Mouse (Mus musculus) inflammation-experienced regulatory T-cells, adult 6 months (primary cell): Measurements from ENCODE around the gene Arhgap44. TPM values are rescaled to one million over a fixed set of nuclear protein-coding genes. Genes with fewer than 3 reads are reported as not detected.

Source experiments
- ATAC-seq: one replicate; pipeline ENCODE4 v1.8.0; 2017
- polyA plus RNA-seq, 3 experiments: library from polyadenylated mRNA; unstranded; fragments of 100-300 nt; shearing (Covaris generic); gene quantifications; one replicate each; pipeline ENCODE4 v1.2.1; 2017

The Arhgap44 gene
- polyA plus RNA-seq, 3 experiments from 2014 or later = 0.20 to 0.55 (median 0.26) TPM

- no peak for ATAC-seq
Observed at GRCm38 (mm10) chr11:65080274-65080673, 82.5 kb downstream of the Arhgap44 start.

DNA sequence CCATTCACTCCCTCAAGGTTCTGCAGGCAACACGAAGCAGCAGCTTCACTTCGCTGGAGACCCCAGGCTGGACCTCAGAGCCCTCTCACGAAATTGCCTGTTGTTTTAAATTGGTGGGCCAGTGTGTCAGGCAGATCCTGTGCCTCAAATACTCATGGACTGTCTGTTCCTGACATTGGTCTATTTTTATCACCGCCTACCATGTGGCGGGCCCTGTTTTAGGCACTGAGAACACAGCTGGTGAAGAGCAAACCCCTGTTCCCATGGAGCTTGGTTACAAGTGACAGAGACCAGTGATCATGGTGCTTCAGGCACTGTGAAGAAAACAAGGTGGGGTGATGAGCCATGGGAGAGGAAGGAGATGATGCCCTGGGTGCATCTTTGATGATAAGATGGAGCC lies 93.2 kb downstream of the Arhgap44 start:
- no peak for ATAC-seq

GRCm38 (mm10) chr11:65069051-65069450 lies 93.7 kb downstream of the Arhgap44 start:
- no peak for ATAC-seq

DNA sequence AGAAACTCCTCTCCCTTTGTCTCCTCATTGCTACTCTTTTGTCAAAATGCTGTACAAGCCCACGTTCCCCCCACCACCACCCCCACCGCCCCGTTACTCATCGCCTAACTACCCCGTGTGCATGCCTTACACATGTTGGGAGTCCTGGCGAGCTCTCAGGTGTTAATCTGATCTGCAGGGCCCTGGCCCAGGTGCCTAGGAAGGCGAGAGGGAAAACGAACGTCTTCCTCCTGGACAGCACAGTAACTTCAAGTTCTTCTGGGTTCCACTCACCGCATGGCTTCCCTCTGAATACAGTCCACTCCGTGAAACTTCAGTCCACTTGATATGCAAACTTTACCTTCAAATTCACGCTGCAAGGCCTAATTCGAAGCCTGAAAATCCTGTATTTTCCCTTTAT lies 97.6 kb downstream of the Arhgap44 start:
- no peak for ATAC-seq

GRCm38 (mm10) chr11:65061437-65061836 lies 101.3 kb downstream of the Arhgap44 start:
- no peak for ATAC-seq

DNA sequence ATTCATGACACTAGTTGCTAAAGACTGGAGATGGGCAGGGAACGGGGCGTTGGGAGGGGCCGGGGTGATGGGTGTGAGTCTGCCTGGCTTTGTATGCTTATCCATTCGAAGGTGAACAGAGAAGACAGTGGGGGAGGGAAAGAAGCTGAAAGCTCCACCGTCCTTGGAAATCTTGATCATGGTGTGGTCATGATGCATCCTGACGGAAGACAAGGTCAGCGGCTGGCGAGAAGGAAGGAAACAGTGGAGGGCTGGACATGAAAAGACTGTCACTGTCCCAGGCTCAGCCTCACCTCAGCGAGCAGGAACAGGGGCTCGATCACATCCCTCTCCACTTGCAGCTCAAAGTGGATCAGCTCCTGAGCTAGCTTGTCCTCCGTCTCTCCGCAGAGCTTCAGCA lies 103.2 kb downstream of the Arhgap44 start:
- ATAC-seq = no peak

DNA sequence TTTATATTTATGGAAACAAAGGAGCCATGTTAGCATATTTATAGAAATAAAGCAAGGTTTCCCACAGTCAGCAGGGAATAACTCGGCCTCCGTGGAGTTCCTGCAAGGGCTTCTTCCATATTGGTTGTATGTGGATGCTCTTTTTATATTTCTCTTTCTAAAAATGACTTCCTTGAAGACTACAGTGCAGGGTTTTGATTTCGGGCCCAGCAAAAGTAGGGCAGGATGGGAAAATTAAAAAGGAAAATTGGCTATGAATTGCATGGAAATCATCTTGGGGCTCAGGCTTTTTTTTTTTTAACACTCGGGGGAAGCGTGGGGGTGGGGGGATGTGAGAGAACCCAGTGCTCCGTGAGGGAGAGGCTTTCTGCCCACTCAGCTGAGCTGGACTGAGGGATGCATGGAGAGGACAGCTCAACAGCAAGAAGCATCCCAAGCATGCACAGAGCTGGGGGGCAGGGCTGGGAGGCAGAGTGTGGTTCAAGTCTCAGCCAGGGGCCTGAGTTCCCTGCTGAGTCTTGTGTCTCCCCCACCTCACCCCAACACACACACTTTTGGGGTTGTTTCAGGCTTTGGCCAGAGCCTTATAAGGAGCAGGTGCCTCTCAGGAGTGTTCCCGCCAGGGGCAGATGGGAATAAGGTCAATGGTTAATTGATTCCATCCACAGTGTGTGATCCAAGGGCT lies 104.4 kb downstream of the Arhgap44 start:
- no peak for ATAC-seq

DNA sequence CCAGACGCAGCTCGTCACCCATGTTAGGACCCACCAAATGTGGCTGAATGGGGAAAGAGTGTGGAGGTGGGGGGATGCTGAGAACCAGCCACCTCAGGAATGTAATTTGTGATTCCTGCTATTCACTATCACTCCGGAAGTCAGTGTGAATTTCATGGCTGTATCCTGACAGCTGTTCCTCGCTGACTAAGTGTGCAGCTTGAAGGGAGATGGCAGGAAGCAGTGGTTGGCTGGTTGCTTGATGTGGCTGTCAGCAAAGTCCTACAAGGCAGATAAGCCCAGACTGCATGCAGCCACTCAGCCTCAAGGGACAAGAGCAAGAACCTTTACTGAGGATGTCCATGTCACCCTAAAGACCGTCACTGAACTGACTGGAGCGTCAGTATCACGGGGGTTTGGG lies 107.2 kb downstream of the Arhgap44 start:
- no peak for ATAC-seq

DNA sequence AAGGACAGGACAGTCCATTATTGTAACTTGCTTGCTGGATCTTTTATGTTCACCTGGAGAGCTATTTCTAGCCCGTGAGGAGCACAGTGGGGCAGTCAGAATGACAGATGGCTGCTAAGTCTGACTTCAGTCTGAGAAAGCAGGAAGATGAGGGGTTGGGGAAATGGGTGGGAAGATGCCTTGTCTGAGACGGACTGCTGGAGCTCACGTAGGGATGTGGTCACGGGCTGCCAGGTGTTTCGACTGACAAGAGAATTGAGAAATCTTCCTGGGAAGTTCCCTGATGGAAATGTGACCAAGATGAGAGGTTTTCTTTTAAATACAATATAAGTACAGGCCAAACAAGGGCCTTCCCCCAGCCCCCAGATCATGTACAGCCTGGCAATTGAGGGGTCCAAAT lies 108.5 kb downstream of the Arhgap44 start:
- no peak for ATAC-seq

- ATAC-seq = no peak
Observed at GRCm38 (mm10) chr11:65050819-65051218, 111.9 kb downstream of the Arhgap44 start.

DNA sequence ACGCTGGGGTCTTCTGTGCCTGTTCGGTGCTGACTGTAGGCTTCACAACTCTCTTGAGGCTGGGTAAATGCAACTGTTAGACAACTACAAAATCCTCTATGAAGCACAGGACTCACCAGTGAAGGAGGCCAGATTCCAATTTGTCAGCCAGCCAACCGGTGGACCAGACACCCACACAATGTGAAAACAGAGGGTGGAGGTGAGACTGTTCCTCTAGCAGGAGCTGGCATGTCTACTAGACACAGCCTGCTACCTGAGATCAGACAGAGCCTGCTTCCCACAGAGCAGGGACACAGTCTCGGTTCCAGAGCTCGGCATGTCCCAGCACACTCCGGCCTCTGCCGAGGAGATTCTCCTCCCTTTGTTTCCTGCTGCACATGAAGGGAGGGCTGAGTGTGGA lies 113.7 kb downstream of the Arhgap44 start:
- ATAC-seq = no peak

- no peak for ATAC-seq
Observed at GRCm38 (mm10) chr11:65040556-65040955, 122.2 kb downstream of the Arhgap44 start.

DNA sequence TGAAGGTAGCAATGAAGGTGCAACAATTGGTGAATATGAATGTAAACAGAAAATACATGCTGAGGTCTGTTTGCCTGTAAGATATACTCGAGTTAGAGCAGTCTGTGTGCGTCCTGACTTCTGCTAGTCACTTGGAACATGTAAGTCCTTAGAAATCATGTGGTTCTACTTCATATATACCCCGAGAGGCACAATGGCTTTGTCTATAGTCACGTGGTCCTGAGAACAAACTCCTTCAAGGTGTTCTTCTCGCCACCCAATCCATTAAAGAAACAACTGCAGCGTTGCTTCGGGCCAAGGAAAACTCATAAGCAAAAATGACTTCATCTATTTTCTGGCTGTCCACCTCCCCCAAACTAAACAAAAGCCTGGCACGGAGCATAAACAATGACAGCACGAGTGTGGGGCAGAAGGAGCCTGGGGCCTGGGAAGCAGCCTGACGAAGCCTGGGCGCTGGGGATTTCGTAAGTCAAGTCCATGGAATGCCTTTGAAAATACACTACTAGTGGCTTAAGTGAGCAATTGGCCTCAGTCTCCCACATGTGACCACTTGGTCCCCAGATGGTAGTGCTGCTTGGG lies 123.2 kb downstream of the Arhgap44 start:
- no peak for ATAC-seq

DNA sequence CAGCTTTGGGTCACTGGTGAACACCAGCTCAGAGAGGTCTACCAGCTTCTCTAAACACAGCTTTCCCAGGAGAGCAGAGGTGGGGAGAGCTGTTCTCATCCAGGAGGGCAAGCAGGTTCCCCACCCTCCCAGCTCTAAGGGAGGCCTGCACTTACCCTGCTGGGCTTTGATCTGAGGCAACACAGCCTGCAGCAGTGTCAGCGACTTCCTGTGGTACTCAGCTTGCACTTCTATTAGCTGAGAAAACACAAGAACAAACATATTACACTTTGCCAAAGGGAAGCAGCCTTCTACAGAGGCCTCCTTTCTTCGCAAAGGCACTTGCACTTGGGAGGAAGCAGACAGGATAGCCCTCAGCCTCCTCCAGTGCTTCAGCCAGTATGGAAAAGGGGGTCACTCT lies 123.8 kb downstream of the Arhgap44 start:
- ATAC-seq = no peak

- no peak for ATAC-seq
Observed at GRCm38 (mm10) chr11:65032221-65032620, 130.5 kb downstream of the Arhgap44 start.

- ATAC-seq = no peak
Observed at GRCm38 (mm10) chr11:65030201-65030600, 132.6 kb downstream of the Arhgap44 start.

DNA sequence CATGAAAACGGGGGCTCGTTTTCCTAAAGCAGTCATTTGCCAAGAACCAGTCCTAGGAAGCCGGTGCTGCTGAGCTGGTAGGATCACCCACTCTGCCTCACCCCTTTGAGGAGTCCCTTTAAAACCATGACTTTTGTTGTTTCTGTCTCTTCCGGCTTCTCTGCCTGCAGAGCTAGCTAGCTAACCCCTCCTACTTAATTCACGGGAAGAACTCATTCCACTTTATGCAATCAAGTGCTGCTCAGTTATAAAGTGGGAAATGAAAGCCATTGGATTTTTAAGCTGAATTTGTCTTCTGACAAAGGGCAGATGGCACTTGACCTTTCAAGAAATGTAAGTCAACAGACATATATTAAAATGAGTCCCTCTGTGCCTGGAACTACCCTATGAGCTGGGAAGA lies 134.7 kb downstream of the Arhgap44 start:
- ATAC-seq = no peak

GRCm38 (mm10) chr11:65022771-65023170 lies 140.0 kb downstream of the Arhgap44 start:
- ATAC-seq = no peak

- ATAC-seq = no peak
Observed at GRCm38 (mm10) chr11:65020744-65021143, 142.0 kb downstream of the Arhgap44 start.

GRCm38 (mm10) chr11:65016754-65017153 lies 146.0 kb downstream of the Arhgap44 start:
- no peak for ATAC-seq

- ATAC-seq = no peak
Observed at GRCm38 (mm10) chr11:65013906-65014305, 148.9 kb downstream of the Arhgap44 start.

GRCm38 (mm10) chr11:65006047-65006446 lies 156.7 kb downstream of the Arhgap44 start:
- ATAC-seq = no peak

DNA sequence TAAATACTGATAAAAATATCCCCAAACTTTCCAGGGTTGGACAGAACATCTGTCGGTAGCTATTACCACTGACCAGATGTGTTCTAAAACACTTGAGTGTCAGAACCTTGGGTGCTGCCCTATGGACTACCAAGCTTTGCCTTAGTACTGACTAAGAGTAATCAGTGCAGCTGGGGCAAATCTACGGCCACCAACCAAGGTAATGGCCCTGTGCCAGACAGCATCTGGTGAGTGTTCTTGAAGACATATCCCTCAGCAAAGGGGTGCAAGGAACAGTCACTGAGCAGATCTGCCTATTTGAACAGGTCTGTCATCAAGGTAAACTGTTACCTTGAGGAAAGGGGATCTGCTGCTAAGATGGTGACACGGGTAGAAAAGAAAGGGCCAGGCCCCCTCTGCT lies 157.9 kb downstream of the Arhgap44 start:
- ATAC-seq = no peak

GRCm38 (mm10) chr11:65003611-65004010 lies 159.2 kb downstream of the Arhgap44 start:
- no peak for ATAC-seq

GRCm38 (mm10) chr11:65001729-65002128 lies 161.0 kb downstream of the Arhgap44 start:
- no peak for ATAC-seq
